Mouse (Mus musculus) heart, embryonic 15.5 days (tissue): ENCODE data around the gene 1190005I06Rik. TPM values are rescaled to one million over a fixed set of nuclear protein-coding genes. Genes with fewer than 3 reads are reported as not detected.
A peak's percentile ranks its signal among the peaks of the same experiment; 100 is the strongest.
"Not testable (repeated sequence)": the region's sequence is repeated elsewhere in the genome, so short reads cannot be mapped to it uniquely, and the experiment has no call there.

Source experiments
- ATAC-seq: fragments of 200-750 bp; cut with Nextera tagmentation; replicated peaks from 2 replicates; pipeline ENCODE4 v1.8.0; 2017; ENCODE audit warnings: low read depth, moderate TSS enrichment; ENCODE audit not compliant: insufficient number of reproducible peaks, insufficient read depth, low FRiP score
- H3K27ac ChIP-seq: fragments of 300-500 bp; sonication (generic); 2 replicates; pipeline ENCODE4 v1.5.1; 2015; ENCODE audit warnings: mild to moderate bottlenecking, inconsistent platforms
- H3K27me3 ChIP-seq: fragments of 300-500 bp; sonication (generic); 2 replicates; pipeline ENCODE4 v1.6.1; 2015; ENCODE audit warnings: inconsistent platforms
- H3K36me3 ChIP-seq: fragments of 300-500 bp; sonication (generic); 2 replicates; pipeline ENCODE4 v1.6.1; 2015; ENCODE audit warnings: mild to moderate bottlenecking, inconsistent platforms
- H3K4me1 ChIP-seq: fragments of 300-500 bp; sonication (generic); replicated peaks from 2 replicates; pipeline ENCODE4 v1.6.1; 2015; ENCODE audit warnings: inconsistent platforms
- H3K4me2 ChIP-seq: fragments of 300-500 bp; sonication (generic); 2 replicates; pipeline ENCODE4 v1.6.1; 2015; ENCODE audit warnings: inconsistent platforms, mild to moderate bottlenecking, moderate library complexity
- H3K4me3 ChIP-seq: fragments of 300-500 bp; sonication (generic); 2 replicates; pipeline ENCODE4 v1.5.1; 2015; ENCODE audit warnings: mild to moderate bottlenecking, inconsistent platforms
- H3K9ac ChIP-seq: fragments of 300-500 bp; sonication (generic); 2 replicates; pipeline ENCODE4 v1.6.1; 2015; ENCODE audit warnings: mild to moderate bottlenecking, inconsistent platforms
- H3K9me3 ChIP-seq: fragments of 300-500 bp; sonication (generic); replicated peaks from 2 replicates; pipeline ENCODE4 v1.6.1; 2016; ENCODE audit warnings: inconsistent platforms
- WGBS: fragments of 180-500 bp; shearing (Covaris S2); methylation state at CpG from one replicate; pipeline ENCODE4 v1.1.7; 2015; ENCODE audit warnings: mixed read lengths; 5-methylcytosine and 5-hydroxymethylcytosine counted together
- polyA plus RNA-seq: library from polyadenylated mRNA; unstranded; fragments of >200 nt; fragmentation: Nextera tagmentation; extraction: Ambion mirVana; gene quantifications from 2 replicates; pipeline ENCODE4 v1.2.1, GENCODE M21; 2015

1190005I06Rik gene
- polyA plus RNA-seq, 1 experiment from 2014 or later = 3.0 TPM

DNA sequence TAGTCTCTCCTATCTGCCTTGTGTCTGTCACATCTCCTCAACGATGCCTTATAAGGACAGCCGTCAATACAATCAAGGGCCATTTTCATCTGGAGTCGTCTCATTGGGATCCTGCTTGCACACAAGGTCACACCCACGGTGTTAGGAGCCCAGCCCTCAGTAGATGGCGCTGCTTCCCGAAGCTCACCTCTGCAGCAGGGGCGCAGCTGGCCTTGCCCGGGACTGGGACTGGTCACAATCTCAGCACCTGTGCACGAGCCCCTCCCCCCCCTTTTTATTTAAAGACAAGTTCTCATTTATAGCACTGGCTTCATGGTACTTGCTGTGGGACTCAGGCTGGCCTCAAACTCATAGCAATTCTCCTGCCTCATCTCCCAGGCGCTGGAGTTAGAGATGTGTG lies 36.2 kb upstream of the 1190005I06Rik start:
- WGBS = 12% methylated on average over 10 of the region's 10 CpGs
- H3K4me2 ChIP-seq = no peak overlapping the region
- no peak overlapping the region for H3K27ac ChIP-seq
- no peak overlapping the region for H3K4me3 ChIP-seq
- no peaks in the 10 kb centered on the region for H3K9me3 ChIP-seq
- no peaks in the 10 kb centered on the region; the same call in 1 of the 2 replicates for H3K4me1 ChIP-seq
- H3K27me3 ChIP-seq = peaks cover 23% of the 10 kb centered on the region; the same call in 1 of the 2 replicates
- no peak; the same call in 1 of the 2 replicates for ATAC-seq
- no peak overlapping the region for H3K9ac ChIP-seq
- H3K36me3 ChIP-seq = no peaks in the 10 kb centered on the region

DNA sequence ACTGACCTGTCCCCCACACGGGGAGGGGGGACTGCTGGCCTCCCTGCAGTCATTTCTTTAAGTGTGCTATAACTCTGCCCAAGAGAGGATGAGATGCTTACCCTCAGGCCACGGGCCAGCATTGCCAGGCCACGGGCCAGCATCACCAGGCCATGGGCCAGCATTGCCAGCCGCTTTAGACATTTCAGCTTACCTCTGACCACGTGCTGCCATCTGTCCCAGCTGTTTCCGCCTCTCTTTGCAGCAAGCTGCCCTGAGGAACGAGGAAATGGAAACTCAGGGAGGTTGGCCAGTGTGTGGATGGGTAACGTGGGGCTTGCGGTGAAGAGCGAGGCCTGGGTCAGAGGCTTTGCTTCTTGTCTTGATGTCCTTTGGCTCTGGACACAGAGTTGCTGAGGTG lies 33.7 kb upstream of the 1190005I06Rik start:
- WGBS = 76% methylated on average over 10 of the region's 10 CpGs
- Histone ChIP-seq H3K36me3 (no peaks in the 10 kb centered on the region), H3K9ac (no peak overlapping the region), H3K27me3 (peaks cover 16% of the 10 kb centered on the region; the same call in 1 of the 2 replicates), H3K4me1 (no peaks in the 10 kb centered on the region; the same call in 1 of the 2 replicates), H3K4me3 (no peak overlapping the region), H3K9me3 (no peaks in the 10 kb centered on the region), H3K27ac (no peak overlapping the region), H3K4me2 (no peak overlapping the region)
- ATAC-seq = no peak

DNA sequence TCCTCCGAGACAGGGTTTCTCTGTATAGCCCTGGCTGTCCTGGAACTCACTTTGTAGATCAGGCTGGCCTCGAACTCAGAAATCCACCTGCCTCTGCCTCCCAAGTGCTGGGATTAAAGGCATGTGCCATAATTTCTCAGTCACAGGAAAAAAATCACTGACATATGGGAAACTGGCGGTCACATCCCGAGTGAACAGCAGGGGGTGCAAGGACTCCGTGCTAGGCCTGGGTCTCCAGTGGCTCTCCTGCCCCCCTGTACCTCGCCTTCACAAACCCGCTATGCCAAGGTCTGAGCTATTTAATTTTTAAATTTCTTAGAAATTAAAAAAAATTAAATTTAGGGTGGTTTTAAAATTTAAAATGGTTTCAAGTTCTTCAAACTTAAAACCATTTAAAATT lies 33.0 kb upstream of the 1190005I06Rik start:
- H3K27me3 ChIP-seq = peaks cover 16% of the 10 kb centered on the region; the same call in 1 of the 2 replicates
- H3K27ac ChIP-seq, ATAC-seq, H3K4me2 ChIP-seq, H3K4me3 ChIP-seq, H3K9ac ChIP-seq, H3K9me3 ChIP-seq, H3K36me3 ChIP-seq, H3K4me1 ChIP-seq: not testable (repeated sequence)
- WGBS = 52% methylated on average over 7 of the region's 7 CpGs

- Histone ChIP-seq H3K27ac (no peak overlapping the region), H3K9me3 (no peaks in the 10 kb centered on the region), H3K4me1 (no peaks in the 10 kb centered on the region; the same call in 1 of the 2 replicates), H3K27me3 (peaks cover 16% of the 10 kb centered on the region; the same call in 1 of the 2 replicates), H3K36me3 (no peaks in the 10 kb centered on the region), H3K4me3 (no peak overlapping the region), H3K4me2 (no peak overlapping the region), H3K9ac (no peak overlapping the region)
- no peak for ATAC-seq
- 31% methylated on average over 11 of the region's 11 CpGs for WGBS
Measured at GRCm38 (mm10) chr8:120679629-120680387, 32.4 kb upstream of the 1190005I06Rik start.

DNA sequence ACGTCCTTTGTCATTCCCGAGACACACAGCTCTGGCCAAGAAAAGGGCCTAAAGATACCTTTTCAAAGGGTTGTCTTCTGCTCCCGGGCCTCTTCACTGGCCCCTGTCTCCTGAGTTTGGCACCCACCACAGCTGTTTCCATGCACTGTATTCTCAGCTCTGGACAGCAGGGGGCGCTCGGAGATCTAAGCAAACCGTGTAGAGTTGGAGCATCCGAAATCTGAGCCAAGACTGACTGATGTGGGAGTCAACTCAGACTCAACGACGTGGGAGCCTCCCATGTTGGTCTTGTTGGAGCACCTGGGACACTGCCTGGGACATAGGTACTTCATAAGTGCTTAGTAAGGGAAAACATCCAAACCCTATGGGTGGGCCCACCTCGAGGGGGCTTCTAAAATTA lies 31.0 kb upstream of the 1190005I06Rik start:
- no peak for ATAC-seq
- H3K36me3 ChIP-seq = peaks cover 9% of the 10 kb centered on the region
- H3K9me3 ChIP-seq = no peaks in the 10 kb centered on the region
- H3K9ac ChIP-seq = no peak overlapping the region
- peaks cover 16% of the 10 kb centered on the region; the same call in 1 of the 2 replicates for H3K27me3 ChIP-seq
- no peak overlapping the region for H3K27ac ChIP-seq
- H3K4me2 ChIP-seq = no peak overlapping the region
- 12% methylated on average over 10 of the region's 10 CpGs for WGBS
- H3K4me3 ChIP-seq = no peak overlapping the region
- H3K4me1 ChIP-seq = no peaks in the 10 kb centered on the region

DNA sequence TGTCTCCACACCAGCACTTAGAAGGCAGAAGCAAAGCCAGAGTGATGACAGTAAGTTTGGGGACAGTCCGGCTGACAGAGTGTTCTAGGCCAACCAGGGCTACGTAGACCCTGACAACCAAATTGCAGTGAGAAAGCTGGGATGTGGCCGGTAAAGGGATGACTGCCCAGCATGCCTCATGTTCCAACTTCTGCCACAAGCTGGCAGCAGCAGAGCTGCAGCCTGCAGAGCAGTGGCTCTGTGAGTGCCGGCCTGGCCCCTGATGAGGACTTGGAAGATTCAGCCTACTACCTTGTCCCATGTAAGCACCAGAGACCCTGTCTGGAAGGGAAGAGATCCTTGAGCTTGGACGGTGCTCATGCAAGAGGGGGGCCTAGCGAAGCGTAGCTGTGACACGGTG lies 28.3 kb upstream of the 1190005I06Rik start:
- Histone ChIP-seq H3K4me2 (no peak overlapping the region), H3K27me3 (0 out of 2 replicates have a peak, but pooled peaks cover 13% of the 10 kb centered on the region), H3K9ac (no peak overlapping the region), H3K4me3 (no peak overlapping the region), H3K36me3 (peaks cover 36% of the 10 kb centered on the region), H3K4me1 (peaks cover 5% of the 10 kb centered on the region), H3K27ac (no peak overlapping the region), H3K9me3 (no peaks in the 10 kb centered on the region)
- ATAC-seq = no peak
- WGBS = 65% methylated on average over 8 of the region's 8 CpGs

DNA sequence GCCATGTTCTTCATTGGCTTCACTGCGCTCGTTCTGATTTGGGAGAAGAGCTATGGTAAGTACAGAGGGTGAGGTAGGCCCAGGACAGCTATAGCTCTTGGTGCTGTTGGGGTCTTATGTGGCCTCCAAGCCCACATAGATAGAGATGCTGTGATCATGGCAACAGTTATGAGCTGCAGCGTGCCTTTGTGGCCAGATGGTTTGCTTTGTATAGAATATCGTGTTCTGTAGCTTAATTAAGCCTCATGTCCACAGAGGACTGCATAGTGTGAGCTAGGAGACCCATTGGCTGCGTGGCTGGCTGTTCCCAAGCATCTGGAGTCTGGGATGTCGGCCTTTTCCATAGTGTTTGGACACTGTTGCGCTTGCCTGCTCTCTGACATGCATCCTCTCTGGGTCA lies 25.9 kb upstream of the 1190005I06Rik start:
- Histone ChIP-seq H3K36me3 (peaks cover 46% of the 10 kb centered on the region), H3K9ac (no peak overlapping the region), H3K9me3 (no peaks in the 10 kb centered on the region), H3K4me3 (no peak overlapping the region), H3K4me1 (peaks cover 23% of the 10 kb centered on the region), H3K4me2 (no peak overlapping the region), H3K27ac (no peak overlapping the region), H3K27me3 (no peaks in the 10 kb centered on the region)
- ATAC-seq = no peak
- WGBS = 89% methylated on average over 7 of the region's 7 CpGs

GRCm38 (mm10) chr8:120672626-120673229 lies 25.3 kb upstream of the 1190005I06Rik start:
- H3K27ac ChIP-seq = no peak overlapping the region
- 88% methylated on average over 16 of the region's 16 CpGs for WGBS
- H3K9me3 ChIP-seq = no peaks in the 10 kb centered on the region
- H3K4me3 ChIP-seq = no peak overlapping the region
- H3K4me2 ChIP-seq = no peak overlapping the region
- peaks cover 46% of the 10 kb centered on the region for H3K36me3 ChIP-seq
- no peaks in the 10 kb centered on the region for H3K27me3 ChIP-seq
- no peak for ATAC-seq
- H3K9ac ChIP-seq = no peak overlapping the region
- peaks cover 23% of the 10 kb centered on the region for H3K4me1 ChIP-seq

DNA sequence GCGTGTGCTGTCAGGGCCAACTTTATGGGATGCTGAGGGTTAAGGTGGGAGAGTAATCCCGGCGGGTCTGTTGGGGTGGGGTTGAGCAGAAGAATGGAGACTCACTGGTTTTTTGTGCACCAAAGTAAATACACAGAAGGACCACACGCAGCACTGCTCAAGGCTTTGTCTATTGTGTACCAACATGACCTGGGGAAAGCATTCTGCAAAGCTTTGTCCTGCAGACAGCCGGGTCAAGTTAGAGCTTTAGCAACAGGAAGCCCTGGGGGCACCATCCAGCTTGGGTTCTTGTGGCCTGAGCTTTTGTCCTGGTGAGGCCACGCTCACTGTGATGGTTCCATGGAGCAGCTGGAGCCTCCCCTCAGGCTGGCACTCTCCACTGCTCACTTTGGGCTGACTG lies 24.3 kb upstream of the 1190005I06Rik start:
- Histone ChIP-seq H3K4me2 (no peak overlapping the region), H3K4me1 (peaks cover 27% of the 10 kb centered on the region), H3K9me3 (no peaks in the 10 kb centered on the region), H3K27ac (no peak overlapping the region), H3K9ac (no peak overlapping the region), H3K36me3 (peaks cover 46% of the 10 kb centered on the region), H3K4me3 (no peak overlapping the region), H3K27me3 (no peaks in the 10 kb centered on the region)
- 78% methylated on average over 6 of the region's 6 CpGs for WGBS
- ATAC-seq = no peak

- peak within 1 kb of the TSS; percentile 80 for H3K4me2 ChIP-seq
- H3K9ac ChIP-seq = peak within 1 kb of the TSS; percentile 98
- H3K4me1 ChIP-seq = peaks cover 51% of the 10 kb centered on the region
- peak; percentile 51 for ATAC-seq
- peak within 1 kb of the TSS; percentile 99 for H3K4me3 ChIP-seq
- H3K36me3 ChIP-seq = peaks cover 37% of the 10 kb centered on the region
- H3K9me3 ChIP-seq = no peaks in the 10 kb centered on the region
- peak within 1 kb of the TSS; percentile 93 for H3K27ac ChIP-seq
- no peaks in the 10 kb centered on the region for H3K27me3 ChIP-seq
- WGBS = under 1% methylated on average over 51 of the region's 51 CpGs
Measured at GRCm38 (mm10) chr8:120668374-120668905, 21.0 kb upstream of the 1190005I06Rik start, which contains the start of gene Emc8. TSS of gene Emc8 (minus strand) at chr8:120668573.

GRCm38 (mm10) chr8:120667561-120668373 lies 20.3 kb upstream of the 1190005I06Rik start, which contains the start of the genes Gm27021 and Cox4i1:
TSS of gene Gm27021 (minus strand) at chr8:120668079.
TSS of gene Cox4i1 (plus strand) at chr8:120668222.
- Histone ChIP-seq H3K4me1 (peaks cover 51% of the 10 kb centered on the region), H3K4me2 (peak within 1 kb of the TSS; percentile 80), H3K27me3 (no peaks in the 10 kb centered on the region), H3K27ac (peak within 1 kb of the TSS; percentile 93), H3K36me3 (peaks cover 30% of the 10 kb centered on the region), H3K9ac (peak within 1 kb of the TSS; percentile 98), H3K9me3 (no peaks in the 10 kb centered on the region), H3K4me3 (peak within 1 kb of the TSS; percentile 99)
- peak; percentile 94 for ATAC-seq
- under 1% methylated on average over 87 of the region's 105 CpGs for WGBS
